Mouse (Mus musculus) limb, embryonic 12.5 days (tissue): ENCODE measurements around the gene Cish. TPM values are rescaled to one million over a fixed set of nuclear protein-coding genes. Genes with fewer than 3 reads are reported as not detected.

Source experiments
- ATAC-seq: fragments of 200-750 bp; cut with Nextera tagmentation; 2 replicates; pipeline ENCODE4 v1.8.0; 2017; ENCODE audit warnings: low read depth, moderate TSS enrichment; ENCODE audit not compliant: insufficient number of reproducible peaks, insufficient read depth, low FRiP score, low TSS enrichment
- H3K27ac ChIP-seq: fragments of 300-500 bp; sonication (generic); 2 replicates; pipeline ENCODE4 v1.5.1; 2016; ENCODE audit warnings: mild to moderate bottlenecking, moderate library complexity
- H3K27me3 ChIP-seq: fragments of 300-500 bp; sonication (generic); 2 replicates; pipeline ENCODE4 v1.6.1; 2016; ENCODE audit warnings: mild to moderate bottlenecking, moderate library complexity
- H3K36me3 ChIP-seq: fragments of 300-500 bp; sonication (generic); 2 replicates; pipeline ENCODE4 v1.6.1; 2016; ENCODE audit warnings: mild to moderate bottlenecking, moderate library complexity
- H3K4me1 ChIP-seq: fragments of 300-500 bp; sonication (generic); replicated peaks from 2 replicates; pipeline ENCODE4 v1.6.1; 2016
- H3K4me2 ChIP-seq: fragments of 300-500 bp; sonication (generic); 2 replicates; pipeline ENCODE4 v1.6.1; 2016; ENCODE audit warnings: mild to moderate bottlenecking, moderate library complexity
- H3K4me3 ChIP-seq: fragments of 300-500 bp; sonication (generic); replicated peaks from 2 replicates; pipeline ENCODE4 v1.5.1; 2016; ENCODE audit warnings: mild to moderate bottlenecking
- H3K9ac ChIP-seq: fragments of 300-500 bp; sonication (generic); replicated peaks from 2 replicates; pipeline ENCODE4 v1.6.1; 2016; ENCODE audit warnings: mild to moderate bottlenecking, moderate library complexity
- H3K9me3 ChIP-seq: fragments of 300-500 bp; sonication (generic); 2 replicates; pipeline ENCODE4 v1.6.1; 2016; ENCODE audit warnings: mild to moderate bottlenecking, moderate library complexity
- WGBS: fragments of 180-500 bp; shearing (Covaris S2); methylation state at CpG from one replicate; pipeline ENCODE4 v1.1.7; 2016; 5-methylcytosine and 5-hydroxymethylcytosine counted together
- polyA plus RNA-seq: library from polyadenylated mRNA; unstranded; fragments of >200 nt; fragmentation: Nextera tagmentation; extraction: Ambion mirVana; gene quantifications from 2 replicates; pipeline ENCODE4 v1.2.1, GENCODE M21; 2016

Gene Cish
- polyA plus RNA-seq, 1 experiment from 2014 or later, result 4.2 TPM

DNA sequence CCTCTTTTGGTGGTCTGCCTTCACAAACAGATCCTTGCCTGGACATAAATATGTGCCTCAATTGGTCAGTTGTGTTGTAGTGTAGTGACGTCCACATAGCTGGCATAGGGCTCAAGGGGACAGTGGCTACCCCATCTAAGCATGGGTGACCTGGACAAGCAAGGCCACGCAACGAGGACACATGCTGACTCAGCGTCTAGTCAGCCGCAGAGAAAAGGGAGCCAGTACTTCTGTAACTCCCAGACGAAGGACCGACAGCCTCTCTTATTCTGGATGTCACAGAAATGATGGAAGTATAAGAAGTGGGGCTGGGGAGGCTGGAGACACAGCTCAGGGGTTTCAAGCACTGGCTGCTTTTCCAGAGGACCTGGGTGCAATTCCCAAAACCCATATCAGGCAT lies 18.2 kb upstream of the Cish start:
- no peak overlapping the region for H3K27ac ChIP-seq
- no peak overlapping the region for H3K4me2 ChIP-seq
- H3K4me1 ChIP-seq, result peaks cover 23% of the 10 kb centered on the region
- no peaks in the 10 kb centered on the region for H3K36me3 ChIP-seq
- H3K27me3 ChIP-seq, result no peaks in the 10 kb centered on the region
- no peak for ATAC-seq
- no peak overlapping the region for H3K9ac ChIP-seq
- WGBS, result 79% methylated on average over 7 of the region's 7 CpGs
- no peaks in the 10 kb centered on the region for H3K9me3 ChIP-seq
- no peak overlapping the region for H3K4me3 ChIP-seq

DNA sequence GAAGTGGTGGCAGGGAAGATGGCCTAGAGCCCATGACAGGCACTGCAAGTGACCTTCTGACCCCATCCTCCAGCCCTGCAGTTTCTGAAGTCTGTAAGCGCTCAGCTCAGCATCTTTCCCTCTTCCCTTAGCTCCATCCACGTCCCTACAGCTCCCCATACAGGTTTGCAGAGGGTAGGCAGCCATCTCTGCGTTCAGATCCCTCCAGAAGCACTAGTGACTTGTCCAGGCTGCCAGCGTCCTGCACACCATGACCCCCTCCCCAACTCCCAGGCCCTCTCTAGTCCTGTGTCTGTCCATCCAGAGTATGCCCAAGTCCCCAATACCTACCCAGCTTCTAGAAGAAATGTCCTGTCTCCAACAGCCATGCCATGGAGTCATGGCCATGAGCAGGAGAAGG lies 17.7 kb upstream of the Cish start:
- H3K27me3 ChIP-seq, result no peaks in the 10 kb centered on the region
- H3K4me1 ChIP-seq, result peaks cover 23% of the 10 kb centered on the region
- ATAC-seq, result no peak
- no peak overlapping the region for H3K4me3 ChIP-seq
- no peaks in the 10 kb centered on the region for H3K9me3 ChIP-seq
- WGBS, result 50% methylated on average over 4 of the region's 4 CpGs
- no peak overlapping the region for H3K27ac ChIP-seq
- no peak overlapping the region for H3K4me2 ChIP-seq
- no peaks in the 10 kb centered on the region for H3K36me3 ChIP-seq
- H3K9ac ChIP-seq, result no peak overlapping the region

DNA sequence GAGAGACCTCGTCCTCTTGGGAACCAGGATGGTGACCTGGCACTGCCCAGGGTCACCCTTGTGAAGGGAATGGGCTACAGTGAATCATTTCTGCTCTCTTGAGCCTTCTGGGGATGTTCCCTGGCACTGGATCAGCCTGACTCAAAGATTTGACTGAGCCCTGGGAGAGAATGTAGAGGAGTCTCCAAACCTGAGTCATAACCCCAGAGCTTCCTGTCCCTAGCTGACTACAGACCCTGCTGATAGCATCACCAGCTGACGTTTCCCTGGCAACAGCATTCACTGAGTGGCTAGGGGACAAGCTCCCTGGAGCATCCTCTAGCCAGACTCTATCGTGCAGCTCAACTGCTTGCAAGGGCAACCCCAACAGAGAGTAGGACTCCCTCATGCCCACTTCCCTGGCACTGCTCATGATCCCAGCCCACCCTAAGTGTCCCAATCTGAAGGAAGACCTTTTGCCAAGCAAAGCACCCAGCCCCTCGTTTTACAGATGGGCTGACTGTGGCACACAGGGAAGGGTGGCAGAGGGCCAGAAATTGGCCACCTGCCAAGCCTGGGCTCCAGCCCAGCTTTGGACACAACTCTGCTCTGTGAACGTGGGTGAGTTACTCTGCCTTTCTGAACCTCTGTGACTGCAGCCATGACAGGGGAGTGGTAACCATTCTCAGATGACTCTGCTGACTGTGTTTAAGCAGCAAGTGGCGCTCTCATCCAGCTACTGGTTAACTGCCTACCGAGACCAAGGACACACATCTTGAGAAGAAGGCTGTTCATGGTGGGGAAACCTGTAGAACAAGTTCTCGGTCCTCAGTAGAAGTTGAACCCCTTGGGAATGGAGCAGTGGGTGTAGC lies 17.1 kb upstream of the Cish start:
- Histone ChIP-seq H3K36me3 (no peaks in the 10 kb centered on the region), H3K9me3 (no peaks in the 10 kb centered on the region), H3K4me1 (peaks cover 18% of the 10 kb centered on the region), H3K9ac (no peak overlapping the region), H3K27me3 (no peaks in the 10 kb centered on the region), H3K4me3 (no peak overlapping the region), H3K4me2 (no peak overlapping the region), H3K27ac (no peak overlapping the region)
- no peak for ATAC-seq
- WGBS, result 56% methylated on average over 8 of the region's 8 CpGs

DNA sequence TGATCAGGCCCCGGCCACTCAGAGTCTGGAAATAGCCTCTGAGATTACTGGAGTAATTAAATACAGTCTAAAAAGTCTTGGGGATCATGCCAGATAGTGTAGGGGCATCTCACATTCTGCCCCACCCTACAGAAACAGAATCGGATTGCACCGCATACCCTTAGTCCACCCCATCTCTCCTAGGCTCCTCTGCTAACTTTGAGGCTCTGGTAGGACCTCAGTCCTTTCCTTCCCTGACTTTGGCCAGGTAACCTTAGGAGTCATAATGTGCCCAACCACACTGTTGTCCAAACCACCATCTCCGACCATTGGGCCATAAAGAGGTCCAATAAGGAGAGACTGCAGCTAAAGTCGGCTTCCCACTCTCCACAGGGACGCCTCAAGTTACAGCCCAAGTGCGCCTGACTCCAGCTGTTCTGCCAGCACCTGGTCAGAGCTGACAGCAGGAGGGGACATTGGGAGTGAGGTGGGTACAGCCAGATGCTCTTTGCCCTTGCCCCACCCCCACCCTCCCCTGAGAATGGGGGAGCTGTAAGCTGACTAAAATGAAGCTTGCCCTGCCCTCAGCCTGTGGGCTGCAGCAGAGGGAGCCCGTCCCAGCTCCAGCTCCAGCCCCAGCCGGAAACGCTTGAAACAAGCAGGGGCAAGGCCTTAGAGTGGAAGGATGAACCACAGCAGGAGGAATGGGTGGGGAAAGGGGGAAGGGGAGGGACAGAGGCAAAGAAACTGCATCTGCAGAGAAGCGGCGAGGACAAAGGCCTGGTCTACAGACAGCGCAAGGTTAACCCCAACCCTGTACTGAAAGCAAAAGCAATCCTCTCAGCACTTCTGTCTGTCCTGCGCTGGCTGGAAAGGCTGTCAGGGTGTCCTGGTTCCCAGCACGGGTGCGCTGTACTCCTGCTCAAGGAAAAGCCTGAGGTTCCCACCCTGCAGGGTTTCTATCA lies 16.2 kb upstream of the Cish start:
- no peaks in the 10 kb centered on the region for H3K9me3 ChIP-seq
- H3K4me2 ChIP-seq, result peak overlapping the region; percentile 45
- H3K36me3 ChIP-seq, result no peaks in the 10 kb centered on the region
- no peaks in the 10 kb centered on the region for H3K27me3 ChIP-seq
- peaks cover 18% of the 10 kb centered on the region for H3K4me1 ChIP-seq
- H3K4me3 ChIP-seq, result peak overlapping the region; percentile 1; the same call in 1 of the 2 replicates
- peak overlapping the region; percentile 42 for H3K9ac ChIP-seq
- H3K27ac ChIP-seq, result peak overlapping the region; percentile 69
- ATAC-seq, result peak; percentile 78
- WGBS, result 17% methylated on average over 16 of the region's 16 CpGs

DNA sequence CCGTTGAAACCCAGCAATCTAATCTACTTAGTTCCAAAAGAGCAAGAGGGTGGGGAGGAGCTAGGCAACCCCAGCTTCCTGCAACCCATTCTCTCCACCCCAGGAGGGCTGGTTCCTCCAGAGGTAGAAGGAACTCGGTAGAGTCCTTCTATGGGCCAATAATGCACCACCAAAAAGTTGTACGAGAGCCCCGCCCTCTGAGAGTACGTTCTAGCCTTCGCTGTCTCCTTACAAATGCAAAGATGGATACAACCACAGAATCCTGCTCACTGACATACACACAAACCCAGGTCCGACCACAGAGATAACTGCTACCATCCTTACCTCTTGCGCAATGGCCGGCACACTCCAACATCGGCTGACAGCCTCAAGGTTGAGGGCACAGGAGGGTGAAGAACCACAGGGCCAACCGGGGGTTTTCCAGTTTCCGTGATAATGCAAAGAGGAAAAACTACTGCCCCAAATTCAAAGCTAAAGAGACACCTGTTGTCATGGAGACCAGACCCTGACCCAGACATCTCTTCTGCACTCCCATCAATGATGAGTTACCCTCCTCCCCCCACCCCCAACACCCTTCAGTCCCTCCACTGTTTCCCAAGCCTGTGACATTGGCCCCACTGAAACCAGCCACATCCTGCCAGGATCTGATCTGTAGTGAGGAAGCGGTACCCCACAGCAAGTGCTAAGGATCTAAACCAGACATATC lies 15.4 kb upstream of the Cish start:
- H3K27ac ChIP-seq, result peak overlapping the region; percentile 69; the same call in 1 of the 2 replicates
- no peaks in the 10 kb centered on the region for H3K36me3 ChIP-seq
- H3K4me2 ChIP-seq, result peak overlapping the region; percentile 45
- H3K4me1 ChIP-seq, result peaks cover 18% of the 10 kb centered on the region
- no peak for ATAC-seq
- no peaks in the 10 kb centered on the region for H3K27me3 ChIP-seq
- H3K4me3 ChIP-seq, result no peak overlapping the region
- peak overlapping the region; percentile 42 for H3K9ac ChIP-seq
- H3K9me3 ChIP-seq, result no peaks in the 10 kb centered on the region
- 55% methylated on average over 13 of the region's 13 CpGs for WGBS

DNA sequence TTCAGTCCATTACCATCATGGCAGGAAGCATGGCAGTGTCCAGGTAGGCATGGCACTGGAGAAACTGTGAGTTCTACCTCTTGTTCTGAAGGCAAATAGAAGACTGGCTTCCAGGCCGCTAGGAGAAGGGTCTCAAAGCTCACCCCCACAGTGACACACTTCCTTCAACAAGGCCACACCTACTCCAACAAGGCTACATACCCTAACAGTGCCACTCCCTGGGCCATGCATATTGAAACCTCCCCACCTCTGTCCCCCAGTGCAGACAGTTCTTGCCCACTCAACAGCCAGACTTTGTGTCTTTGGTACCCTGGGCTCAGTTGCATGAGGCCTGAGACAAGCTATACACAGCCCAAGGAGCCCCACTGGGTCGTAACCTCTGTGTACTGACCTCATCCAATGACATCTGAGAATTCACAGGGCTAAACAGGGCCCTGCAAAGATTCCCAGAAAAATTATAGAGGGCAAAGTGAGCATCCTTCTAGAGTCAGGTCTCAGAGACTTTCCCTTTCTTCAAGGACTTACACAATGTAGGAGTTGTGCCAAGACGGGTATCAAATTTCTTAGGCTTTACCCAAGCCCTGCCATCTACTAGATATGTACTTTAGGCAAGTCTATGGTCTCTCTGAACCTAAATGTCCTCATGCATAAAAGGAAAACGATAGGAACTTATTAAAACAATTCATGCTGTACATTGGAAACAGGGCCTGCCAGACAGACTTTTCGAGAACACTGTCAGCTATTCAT lies 14.4 kb upstream of the Cish start:
- H3K36me3 ChIP-seq, result no peaks in the 10 kb centered on the region

DNA sequence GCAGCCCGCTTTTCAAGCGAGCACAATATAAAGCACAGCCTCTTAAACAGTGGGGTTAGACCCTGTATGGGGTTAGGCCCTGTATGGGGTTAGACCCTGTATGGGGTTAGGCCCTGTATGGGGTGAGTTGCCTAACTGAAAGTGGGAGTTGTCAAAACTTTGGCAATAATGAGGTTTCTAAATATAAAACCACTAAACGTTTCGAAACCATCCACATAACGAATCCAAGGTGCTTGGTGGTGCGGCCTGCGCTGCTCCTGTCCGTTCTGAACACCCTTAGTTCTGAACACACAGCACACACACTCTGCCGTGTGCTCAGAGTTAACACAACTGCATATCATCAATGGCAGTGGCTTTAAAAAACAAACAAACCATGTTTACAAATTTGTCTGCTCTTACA lies 12.9 kb upstream of the Cish start:
- 77% methylated on average over 9 of the region's 9 CpGs for WGBS
- Histone ChIP-seq H3K27ac (no peak overlapping the region), H3K4me1 (peaks cover 18% of the 10 kb centered on the region), H3K27me3 (no peaks in the 10 kb centered on the region), H3K4me2 (no peak overlapping the region), H3K36me3 (no peaks in the 10 kb centered on the region), H3K9me3 (no peaks in the 10 kb centered on the region), H3K4me3 (no peak overlapping the region), H3K9ac (no peak overlapping the region)
- no peak for ATAC-seq

More for the DNA sequence above, 14.4 kb upstream of the Cish start:
- 93% methylated on average over 5 of the region's 5 CpGs for WGBS
- ATAC-seq, result no peak
- Histone ChIP-seq H3K9me3 (no peaks in the 10 kb centered on the region), H3K9ac (no peak overlapping the region), H3K27me3 (no peaks in the 10 kb centered on the region), H3K4me3 (no peak overlapping the region), H3K4me1 (peaks cover 18% of the 10 kb centered on the region), H3K27ac (no peak overlapping the region), H3K4me2 (no peak overlapping the region)

DNA sequence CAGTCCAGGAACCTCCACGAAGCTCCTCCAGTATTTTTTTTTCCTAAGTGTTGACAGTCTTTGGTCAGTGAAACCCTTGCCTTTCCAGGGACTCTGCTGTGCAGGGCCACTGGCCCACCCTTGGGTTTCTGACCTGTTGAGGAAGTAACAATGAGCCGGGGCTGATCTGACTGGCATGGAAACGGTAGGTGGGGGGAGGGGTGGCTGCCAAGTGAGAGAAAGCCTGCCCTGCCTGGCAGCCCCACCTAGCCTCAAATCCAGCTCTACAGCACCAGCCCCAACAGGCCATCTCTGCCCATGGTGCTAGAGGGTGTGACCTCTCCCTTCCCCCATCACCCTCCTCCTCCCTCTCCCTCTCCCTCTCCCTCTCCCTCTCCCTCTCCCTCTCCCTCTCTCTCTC lies 10.8 kb upstream of the Cish start:
- Histone ChIP-seq H3K27ac (no peak overlapping the region), H3K4me3 (no peak overlapping the region), H3K36me3 (no peaks in the 10 kb centered on the region), H3K9ac (no peak overlapping the region), H3K27me3 (peaks cover 11% of the 10 kb centered on the region), H3K9me3 (no peaks in the 10 kb centered on the region), H3K4me2 (no peak overlapping the region), H3K4me1 (peaks cover 12% of the 10 kb centered on the region)
- WGBS, result 24% methylated on average over 3 of the region's 3 CpGs
- ATAC-seq, result no peak

DNA sequence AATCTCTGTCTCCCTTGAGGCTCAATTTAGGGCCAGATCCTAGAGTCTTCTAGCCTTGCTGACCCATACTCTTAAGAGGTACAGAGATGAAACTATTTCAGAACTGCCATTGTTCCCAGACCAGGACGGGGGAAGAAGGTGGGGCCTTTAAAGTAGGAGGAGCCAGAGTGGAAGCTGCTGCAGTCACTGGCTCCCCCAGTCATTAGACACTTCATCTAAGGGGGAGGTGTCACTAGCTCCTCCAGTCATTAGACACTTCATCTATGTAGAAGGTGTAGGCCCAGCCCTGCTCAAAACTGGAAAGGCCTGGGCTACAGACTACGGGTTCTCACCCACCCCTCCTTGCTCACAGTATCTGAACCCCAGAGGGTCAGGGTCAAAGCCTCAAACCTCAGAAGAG lies 8.5 kb upstream of the Cish start:
- WGBS, result 78% methylated on average over 2 of the region's 2 CpGs
- H3K27ac ChIP-seq, result no peak overlapping the region

DNA sequence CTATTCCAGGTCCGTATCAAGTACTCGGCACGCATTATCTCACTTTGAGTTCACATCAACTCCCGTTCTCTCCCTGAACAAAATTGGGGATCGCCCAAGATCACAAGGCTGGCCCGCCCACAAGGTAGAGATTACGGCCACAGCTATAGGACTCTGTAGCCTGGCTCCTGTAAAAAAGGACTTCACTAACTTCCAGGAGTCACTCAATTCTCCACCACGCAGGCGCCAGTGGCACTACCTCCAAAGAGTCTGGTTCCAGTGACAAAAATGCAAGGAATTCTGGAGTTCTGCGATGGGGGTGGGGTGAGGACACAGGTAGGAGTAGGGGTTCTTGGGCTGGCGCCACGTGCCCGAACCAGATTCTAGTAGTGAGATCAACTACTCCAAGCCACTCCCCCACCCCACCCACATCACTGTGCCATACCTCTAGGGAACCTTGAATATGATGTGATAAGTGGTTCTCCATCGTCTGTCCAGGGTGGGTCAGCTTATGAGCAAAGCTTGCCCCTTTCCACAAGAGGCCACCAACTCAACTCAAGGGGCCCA lies 7.6 kb upstream of the Cish start:
- Histone ChIP-seq H3K4me3 (no peak overlapping the region), H3K27me3 (peaks cover 17% of the 10 kb centered on the region), H3K9ac (no peak overlapping the region), H3K9me3 (no peaks in the 10 kb centered on the region), H3K36me3 (no peaks in the 10 kb centered on the region), H3K4me1 (peaks cover 9% of the 10 kb centered on the region), H3K27ac (no peak overlapping the region), H3K4me2 (no peak overlapping the region)
- 89% methylated on average over 14 of the region's 14 CpGs for WGBS
- ATAC-seq, result no peak

More for the DNA sequence above, 8.5 kb upstream of the Cish start:
- no peak overlapping the region for H3K9ac ChIP-seq
- no peak overlapping the region for H3K4me2 ChIP-seq
- ATAC-seq, result no peak
- H3K4me3 ChIP-seq, result no peak overlapping the region
- peaks cover 9% of the 10 kb centered on the region for H3K4me1 ChIP-seq
- no peaks in the 10 kb centered on the region for H3K9me3 ChIP-seq
- H3K27me3 ChIP-seq, result peaks cover 12% of the 10 kb centered on the region
- H3K36me3 ChIP-seq, result no peaks in the 10 kb centered on the region
